Mouse (Mus musculus): ENCODE results near the gene Bcl2l1. TPM values are rescaled to one million over a fixed set of nuclear protein-coding genes. Genes with fewer than 3 reads are reported as not detected.

Gene Bcl2l1
- total and polyA plus RNA-seq, 2 experiments = 14.9 to 30.4 TPM

GRCm38 (mm10) chr2:152785446-152786350 lies 45.8 kb downstream of the Bcl2l1 start:
- Histone ChIP-seq H3K36me3 (ENCODE audit: control insufficient read depth, insufficient read depth, low read length) (no peaks in the 10 kb centered on the region), H3K4me3 (ENCODE audit: insufficient read depth, low read depth, low read length) (no peak overlapping the region), H3K27ac (replicated peaks; ENCODE audit: insufficient read depth, low read depth, low read length) (peak overlapping the region; percentile 73), H3K4me1 (ENCODE audit: control insufficient read depth, insufficient read depth, low read length) (peaks cover 30% of the 10 kb centered on the region), H3K79me2 (ENCODE audit: control insufficient read depth, insufficient read depth, low read length) (peaks cover 29% of the 10 kb centered on the region; the same call in 1 of the 2 replicates), H3K9ac (ENCODE audit: low read depth, low read length) (peak overlapping the region; percentile 27; the same call in 1 of the 2 replicates), H3K27me3 (ENCODE audit: control insufficient read depth, insufficient read depth, low read length) (no peaks in the 10 kb centered on the region)
- WGBS = 9% methylated on average over 18 of the region's 18 CpGs
- peak; percentile 68 for DNase-seq (ENCODE audit: extremely low read depth, low read depth, low spot score)
- TF ChIP-seq POLR2A (IDR thresholded peaks at IDR 0.05; ENCODE audit: extremely low read depth, insufficient read depth, low read length) (no peak), CTCF (IDR thresholded peaks at IDR 0.05; ENCODE audit: low read depth, low read length) (no peak)

GRCm38 (mm10) chr2:152784640-152785039 lies 46.9 kb downstream of the Bcl2l1 start:
- no peak for TF ChIP-seq CTCF (IDR thresholded peaks at IDR 0.05; ENCODE audit: low read depth, low read length)
- TF ChIP-seq POLR2A (IDR thresholded peaks at IDR 0.05; ENCODE audit: extremely low read depth, insufficient read depth, low read length) = no peak
- Histone ChIP-seq H3K27ac (replicated peaks; ENCODE audit: insufficient read depth, low read depth, low read length) (peak overlapping the region; percentile 73), H3K79me2 (ENCODE audit: control insufficient read depth, insufficient read depth, low read length) (peaks cover 19% of the 10 kb centered on the region; the same call in 1 of the 2 replicates), H3K9ac (ENCODE audit: low read depth, low read length) (no peak overlapping the region), H3K4me3 (ENCODE audit: insufficient read depth, low read depth, low read length) (no peak overlapping the region), H3K36me3 (ENCODE audit: control insufficient read depth, insufficient read depth, low read length) (no peaks in the 10 kb centered on the region), H3K27me3 (ENCODE audit: control insufficient read depth, insufficient read depth, low read length) (no peaks in the 10 kb centered on the region), H3K4me1 (ENCODE audit: control insufficient read depth, insufficient read depth, low read length) (peaks cover 25% of the 10 kb centered on the region)
- DNase-seq (ENCODE audit: extremely low read depth, low read depth, low spot score) = peak; percentile 88
- 32% methylated on average over 8 of the region's 8 CpGs for WGBS

DNA sequence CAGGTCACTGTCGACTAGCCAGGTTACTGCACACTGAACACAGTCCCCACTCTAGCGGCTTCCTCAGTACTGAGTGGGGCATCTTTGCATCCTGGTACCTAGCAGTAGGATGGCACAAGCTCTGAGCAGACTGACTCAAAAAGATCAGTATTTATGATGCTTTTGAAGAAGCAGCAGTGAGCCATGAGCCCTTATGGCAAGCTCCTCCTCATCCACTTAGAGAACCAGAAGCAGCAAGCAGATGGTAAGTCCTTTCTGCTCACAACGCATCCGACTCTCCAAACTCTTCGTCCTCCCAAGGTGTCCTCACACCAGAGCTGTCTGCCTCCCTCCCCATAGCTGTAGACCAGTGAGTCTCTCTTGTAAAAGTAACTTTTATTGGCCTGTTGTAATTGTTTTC lies 48.3 kb downstream of the Bcl2l1 start:
- Histone ChIP-seq H3K27me3 (ENCODE audit: control insufficient read depth, insufficient read depth, low read length) (no peaks in the 10 kb centered on the region), H3K9ac (ENCODE audit: low read depth, low read length) (no peak overlapping the region), H3K4me1 (ENCODE audit: control insufficient read depth, insufficient read depth, low read length) (peaks cover 25% of the 10 kb centered on the region), H3K27ac (replicated peaks; ENCODE audit: insufficient read depth, low read depth, low read length) (no peak overlapping the region), H3K36me3 (ENCODE audit: control insufficient read depth, insufficient read depth, low read length) (no peaks in the 10 kb centered on the region), H3K79me2 (ENCODE audit: control insufficient read depth, insufficient read depth, low read length) (peaks cover 10% of the 10 kb centered on the region; the same call in 1 of the 2 replicates), H3K4me3 (ENCODE audit: insufficient read depth, low read depth, low read length) (no peak overlapping the region)
- TF ChIP-seq CTCF (IDR thresholded peaks at IDR 0.05; ENCODE audit: low read depth, low read length) (no peak), POLR2A (IDR thresholded peaks at IDR 0.05; ENCODE audit: extremely low read depth, insufficient read depth, low read length) (no peak)
- WGBS = 96% methylated on average over 5 of the region's 5 CpGs
- DNase-seq (ENCODE audit: extremely low read depth, low read depth, low spot score) = no peak

DNA sequence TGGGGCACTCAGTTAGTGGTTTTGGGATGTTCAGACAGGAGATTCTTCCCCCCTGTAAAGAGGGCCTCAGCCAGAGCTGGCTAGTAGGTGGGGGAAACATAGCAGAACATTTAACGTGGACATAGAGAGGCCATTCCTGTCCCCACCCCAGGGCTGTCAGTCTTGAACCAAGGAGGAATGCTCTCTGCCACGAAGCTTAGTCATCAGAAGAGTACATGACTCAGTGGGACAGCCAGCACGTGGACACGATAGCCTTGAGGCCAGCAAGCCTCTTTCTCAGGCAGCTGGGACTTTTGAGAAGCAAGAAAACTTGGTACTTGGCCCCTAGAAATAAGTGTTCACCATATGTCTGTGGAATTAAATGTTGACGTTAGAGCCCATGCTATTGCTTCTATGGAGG lies 48.9 kb downstream of the Bcl2l1 start:
- no peaks in the 10 kb centered on the region for H3K36me3 ChIP-seq (ENCODE audit: control insufficient read depth, insufficient read depth, low read length)
- no peak overlapping the region for H3K27ac ChIP-seq (replicated peaks; ENCODE audit: insufficient read depth, low read depth, low read length)
- peaks cover 10% of the 10 kb centered on the region; the same call in 1 of the 2 replicates for H3K79me2 ChIP-seq (ENCODE audit: control insufficient read depth, insufficient read depth, low read length)
- H3K4me3 ChIP-seq (ENCODE audit: insufficient read depth, low read depth, low read length) = no peak overlapping the region
- no peaks in the 10 kb centered on the region for H3K27me3 ChIP-seq (ENCODE audit: control insufficient read depth, insufficient read depth, low read length)
- peaks cover 24% of the 10 kb centered on the region for H3K4me1 ChIP-seq (ENCODE audit: control insufficient read depth, insufficient read depth, low read length)
- TF ChIP-seq CTCF (IDR thresholded peaks at IDR 0.05; ENCODE audit: low read depth, low read length) (no peak), POLR2A (IDR thresholded peaks at IDR 0.05; ENCODE audit: extremely low read depth, insufficient read depth, low read length) (no peak)
- WGBS = 87% methylated on average over 5 of the region's 5 CpGs
- no peak overlapping the region for H3K9ac ChIP-seq (ENCODE audit: low read depth, low read length)
- no peak for DNase-seq (ENCODE audit: extremely low read depth, low read depth, low spot score)

GRCm38 (mm10) chr2:152781031-152781711 lies 50.4 kb downstream of the Bcl2l1 start:
- H3K4me1 ChIP-seq (ENCODE audit: control insufficient read depth, insufficient read depth, low read length) = peaks cover 20% of the 10 kb centered on the region
- no peak for DNase-seq (ENCODE audit: extremely low read depth, low read depth, low spot score)
- no peak overlapping the region for H3K9ac ChIP-seq (ENCODE audit: low read depth, low read length)
- 89% methylated on average over 3 of the region's 3 CpGs for WGBS
- no peak for TF ChIP-seq POLR2A (IDR thresholded peaks at IDR 0.05; ENCODE audit: extremely low read depth, insufficient read depth, low read length)
- no peak for TF ChIP-seq CTCF (IDR thresholded peaks at IDR 0.05; ENCODE audit: low read depth, low read length)
- H3K27me3 ChIP-seq (ENCODE audit: control insufficient read depth, insufficient read depth, low read length) = no peaks in the 10 kb centered on the region
- peaks cover 10% of the 10 kb centered on the region; the same call in 1 of the 2 replicates for H3K79me2 ChIP-seq (ENCODE audit: control insufficient read depth, insufficient read depth, low read length)
- H3K4me3 ChIP-seq (ENCODE audit: insufficient read depth, low read depth, low read length) = no peak overlapping the region
- no peaks in the 10 kb centered on the region for H3K36me3 ChIP-seq (ENCODE audit: control insufficient read depth, insufficient read depth, low read length)
- no peak overlapping the region for H3K27ac ChIP-seq (replicated peaks; ENCODE audit: insufficient read depth, low read depth, low read length)
